Mouse (Mus musculus): ENCODE measurements around the gene Efna5.

DNA sequence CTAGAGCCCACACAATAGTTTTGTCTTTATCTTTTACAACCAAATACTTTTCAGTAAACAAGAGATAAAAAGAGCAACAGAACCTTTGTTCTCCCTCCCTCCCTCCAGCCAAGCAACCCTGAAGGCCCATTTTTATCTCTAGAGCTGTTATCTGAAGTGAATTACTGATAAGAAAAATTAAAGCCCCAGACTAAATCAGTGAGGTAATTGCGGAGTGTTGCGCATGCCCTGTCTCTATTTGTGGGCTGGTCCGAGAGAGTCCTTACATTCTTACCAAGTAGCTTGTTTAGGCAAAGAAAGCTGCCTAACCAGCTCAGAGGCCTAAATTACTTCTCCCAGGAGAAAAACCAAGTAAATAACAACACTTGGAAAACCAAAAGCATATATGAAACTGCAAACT is 167.7 kb downstream of the Efna5 start:
- no peak for TF ChIP-seq CTCF (IDR thresholded peaks at IDR 0.05; ENCODE audit: low read depth, low read length)
- TF ChIP-seq POLR2A (IDR thresholded peaks at IDR 0.05; ENCODE audit: insufficient read depth, low read length) = no peak
- no peak for TF ChIP-seq EP300 (IDR thresholded peaks at IDR 0.05; ENCODE audit: insufficient read depth, low read depth, low read length)
